Mouse (Mus musculus) kidney, adult 9 months (tissue): ENCODE results near the gene Dapk1.
A peak's percentile ranks its signal among the peaks of the same experiment; 100 is the strongest.

ENCODE experiments used
- DNase-seq: peaks from one replicate; pipeline ENCODE4 v3.0.0; 2022

Gene Dapk1

DNA sequence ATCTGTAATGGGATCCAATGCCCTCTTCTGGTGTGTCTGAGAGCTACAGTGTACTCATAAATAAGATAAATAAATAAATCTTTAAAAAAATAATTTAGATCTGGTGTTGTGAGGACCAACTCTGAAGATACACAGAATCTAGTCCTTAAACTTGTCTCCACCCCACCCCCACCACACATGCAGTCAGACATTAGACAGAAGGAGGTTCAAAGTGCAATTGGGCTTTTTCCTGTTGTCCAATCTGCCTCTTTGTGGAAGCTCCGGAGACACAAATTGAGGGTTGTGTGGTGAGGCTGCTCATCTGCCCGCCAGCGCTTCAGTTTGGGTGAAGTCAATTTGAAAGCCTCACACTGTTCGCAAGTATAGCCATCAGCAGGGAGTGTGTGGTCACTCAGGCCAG lies 63.7 kb downstream of the Dapk1 start:
- DNase-seq: peak; percentile 52

DNA sequence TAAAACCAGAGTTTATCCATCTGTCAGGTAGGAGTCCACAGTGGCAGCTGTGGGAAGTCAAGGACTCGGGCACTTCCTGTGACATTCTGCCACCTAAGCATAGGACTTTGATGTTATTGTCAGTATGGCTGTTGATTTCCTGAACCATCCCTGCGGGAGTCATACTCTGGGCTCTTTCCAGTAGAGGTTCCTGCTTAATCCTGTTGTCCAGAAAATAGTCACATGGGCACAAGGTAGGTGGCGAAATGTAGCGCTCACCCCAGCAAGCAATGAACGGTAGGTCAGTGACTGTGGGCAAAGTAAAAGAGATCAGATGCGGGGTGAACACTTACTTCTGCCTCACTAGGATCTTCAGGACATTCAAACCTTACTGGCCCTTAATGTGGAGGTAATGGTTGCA lies 66.3 kb downstream of the Dapk1 start:
- peak; percentile 63 for DNase-seq

DNA sequence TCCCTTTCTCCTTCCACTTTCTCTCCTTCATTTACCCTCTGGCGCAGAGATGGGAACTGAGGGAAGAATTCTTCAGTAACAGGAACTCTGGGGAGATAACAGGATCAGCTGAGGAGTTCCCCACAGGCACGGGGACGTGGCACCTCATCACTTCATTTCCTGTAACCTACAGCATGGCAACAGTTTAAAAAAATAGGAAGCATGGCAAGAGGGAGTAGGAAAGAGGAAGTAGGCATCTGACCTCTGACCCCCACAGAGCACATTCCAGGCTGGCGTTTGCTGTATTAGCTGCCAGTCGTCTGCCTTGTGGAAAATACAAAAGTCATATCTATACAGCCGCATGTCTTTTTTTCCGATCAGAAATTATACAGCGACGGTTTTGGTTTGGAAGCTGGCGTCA lies 68.9 kb downstream of the Dapk1 start:
- no peak for DNase-seq

DNA sequence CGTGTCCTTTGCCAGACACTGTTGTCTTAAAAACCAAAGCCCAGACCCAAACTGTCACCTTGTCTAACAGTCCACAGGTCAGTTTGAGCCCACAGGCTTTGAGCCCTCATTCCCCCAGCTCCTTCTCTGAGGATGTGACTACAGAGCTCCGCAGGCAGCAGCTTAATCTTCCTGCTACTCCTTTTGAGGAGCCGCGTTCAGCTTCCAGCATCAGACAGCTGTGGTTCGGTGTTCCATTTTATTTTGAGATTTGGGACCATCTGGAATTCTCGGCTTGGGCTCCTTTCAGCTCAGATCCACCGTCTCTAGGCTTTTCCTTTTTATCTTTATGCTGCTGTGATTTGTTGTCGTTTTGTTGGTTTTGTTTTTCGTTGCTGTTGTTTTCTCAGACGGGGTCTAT lies 69.5 kb downstream of the Dapk1 start:
- no peak for DNase-seq

DNA sequence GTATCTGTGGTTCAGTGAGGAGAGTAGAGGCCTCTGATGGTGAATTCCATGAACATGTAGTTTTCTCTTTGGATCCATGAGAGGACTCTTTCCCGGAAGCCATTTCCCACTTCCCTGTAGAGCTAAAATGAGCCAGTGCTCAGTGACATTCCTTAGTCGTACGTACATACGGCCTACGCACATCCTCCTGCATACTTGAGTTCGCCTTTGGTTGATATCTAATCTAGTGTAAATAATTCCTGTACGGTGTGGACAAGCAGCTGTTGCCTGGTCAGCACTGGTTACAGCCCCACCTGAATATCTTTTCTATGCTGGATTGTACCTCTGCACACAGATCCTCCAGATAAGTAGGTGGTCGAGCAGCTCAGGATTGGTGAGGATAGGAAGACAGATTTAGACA lies 70.5 kb downstream of the Dapk1 start:
- no peak for DNase-seq

DNA sequence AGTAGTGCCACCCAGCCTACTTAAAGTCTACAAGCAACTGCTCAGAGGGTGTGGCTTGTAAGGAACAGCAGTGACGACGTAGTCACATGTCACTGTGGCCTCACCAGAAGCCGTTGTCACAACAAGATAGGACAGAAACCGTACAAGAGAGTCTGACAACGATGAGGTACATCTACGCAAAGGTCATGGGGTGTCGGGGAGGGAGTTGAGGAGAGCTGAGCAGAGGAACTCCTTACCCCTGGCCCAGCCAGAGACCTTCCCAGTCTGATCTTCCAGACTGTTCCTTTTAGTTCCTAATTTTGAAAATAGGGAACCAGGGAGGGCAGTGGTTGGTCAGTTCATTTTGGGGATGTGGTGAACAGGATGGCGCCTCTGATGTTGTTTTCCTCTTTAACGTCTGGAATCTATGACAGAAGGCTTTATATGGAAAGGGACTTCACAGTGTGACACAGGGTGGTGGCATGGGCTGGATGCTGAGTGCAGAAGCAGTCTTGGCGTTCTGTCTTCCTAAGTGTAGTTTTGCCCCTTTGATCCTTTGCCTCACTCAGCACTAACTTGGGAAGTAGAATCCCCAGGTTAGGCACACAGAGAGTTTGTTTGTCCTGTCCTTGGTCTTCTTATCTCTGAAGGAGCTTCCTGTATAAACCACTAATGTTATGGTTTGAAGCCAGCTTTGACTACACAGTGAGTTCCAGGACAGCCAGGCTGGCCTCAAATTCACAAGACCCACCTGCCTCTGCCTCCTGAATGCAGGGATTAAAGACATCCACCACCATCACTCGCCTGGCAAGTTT lies 71.3 kb downstream of the Dapk1 start:
- DNase-seq: no peak

DNA sequence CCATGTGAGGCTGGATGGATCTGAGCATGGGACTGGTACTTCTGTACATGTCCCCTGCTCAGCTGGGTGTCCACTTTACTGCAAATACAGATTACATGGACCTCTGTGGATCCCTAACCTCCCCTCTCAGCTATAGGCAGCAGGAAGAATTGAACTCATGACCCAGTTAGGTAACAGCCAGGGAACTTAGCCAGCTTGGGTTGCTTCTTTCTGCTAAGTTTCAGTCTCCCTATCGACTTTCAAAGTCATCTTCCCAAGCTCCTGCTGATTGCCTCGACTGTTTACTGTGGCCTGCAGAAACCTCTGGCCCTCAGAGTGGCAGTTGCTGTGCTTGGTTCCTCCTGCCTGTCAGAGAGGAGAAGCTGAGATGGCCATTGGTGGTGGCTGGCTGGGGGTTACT lies 72.6 kb downstream of the Dapk1 start:
- no peak for DNase-seq

DNA sequence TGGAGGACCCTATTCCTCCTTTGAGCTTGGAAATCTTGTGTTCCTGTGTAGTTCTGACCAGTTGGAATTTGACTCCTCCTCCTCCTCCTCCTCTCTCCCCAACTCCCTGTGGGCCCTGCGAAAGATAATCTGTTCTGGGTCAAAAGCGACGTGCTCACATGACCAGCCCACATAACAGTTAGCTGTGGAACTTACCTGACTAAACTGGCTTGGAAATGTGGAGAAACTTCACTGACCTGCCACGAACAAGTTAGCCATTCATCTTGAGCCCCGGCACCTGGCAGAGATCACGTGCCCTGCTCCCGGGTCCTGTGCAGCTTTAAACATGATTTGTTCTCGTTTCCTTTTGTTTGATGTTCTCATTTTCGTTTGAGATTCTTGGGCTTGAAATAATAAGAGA lies 73.2 kb downstream of the Dapk1 start:
- peak; percentile 90 for DNase-seq

DNA sequence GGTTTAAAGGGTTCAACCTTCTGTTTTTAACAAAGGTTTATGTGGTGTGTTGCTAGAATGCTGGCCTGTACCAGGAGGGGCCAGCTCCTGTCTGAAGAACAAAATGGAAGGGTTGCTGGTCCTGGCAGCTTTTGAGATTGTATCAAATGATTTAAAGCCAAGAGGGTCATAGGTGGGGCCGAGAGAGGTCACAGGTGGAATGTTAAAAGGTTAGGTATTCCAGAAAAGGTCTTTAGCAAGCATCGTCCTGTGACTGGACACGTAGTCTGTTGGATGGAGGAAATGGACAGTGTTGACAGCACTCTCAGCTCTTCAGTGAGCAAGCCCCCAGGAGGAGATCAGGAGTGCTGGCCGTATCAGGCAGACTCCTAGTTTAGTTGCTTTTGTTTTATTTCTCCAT lies 73.7 kb downstream of the Dapk1 start:
- no peak for DNase-seq

DNA sequence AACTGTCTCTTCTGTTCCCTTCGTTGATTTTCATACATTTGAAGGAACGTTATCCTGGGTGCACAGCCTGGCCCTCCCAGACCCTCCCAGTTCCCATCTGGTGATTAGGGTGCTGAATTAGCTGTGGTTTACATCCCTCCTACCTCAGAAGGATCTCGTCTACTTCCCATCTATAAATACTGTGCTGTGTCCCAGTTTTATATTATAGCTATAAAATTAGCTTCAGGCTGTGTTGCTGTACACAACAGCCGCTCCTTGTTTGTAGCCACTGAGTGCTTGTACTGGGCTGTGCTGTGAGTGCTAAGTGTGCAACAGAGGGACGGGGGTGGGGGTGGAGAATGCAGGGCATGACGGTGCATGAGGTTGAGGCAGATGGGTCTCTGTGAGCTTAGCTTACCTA lies 77.2 kb downstream of the Dapk1 start:
- no peak for DNase-seq

DNA sequence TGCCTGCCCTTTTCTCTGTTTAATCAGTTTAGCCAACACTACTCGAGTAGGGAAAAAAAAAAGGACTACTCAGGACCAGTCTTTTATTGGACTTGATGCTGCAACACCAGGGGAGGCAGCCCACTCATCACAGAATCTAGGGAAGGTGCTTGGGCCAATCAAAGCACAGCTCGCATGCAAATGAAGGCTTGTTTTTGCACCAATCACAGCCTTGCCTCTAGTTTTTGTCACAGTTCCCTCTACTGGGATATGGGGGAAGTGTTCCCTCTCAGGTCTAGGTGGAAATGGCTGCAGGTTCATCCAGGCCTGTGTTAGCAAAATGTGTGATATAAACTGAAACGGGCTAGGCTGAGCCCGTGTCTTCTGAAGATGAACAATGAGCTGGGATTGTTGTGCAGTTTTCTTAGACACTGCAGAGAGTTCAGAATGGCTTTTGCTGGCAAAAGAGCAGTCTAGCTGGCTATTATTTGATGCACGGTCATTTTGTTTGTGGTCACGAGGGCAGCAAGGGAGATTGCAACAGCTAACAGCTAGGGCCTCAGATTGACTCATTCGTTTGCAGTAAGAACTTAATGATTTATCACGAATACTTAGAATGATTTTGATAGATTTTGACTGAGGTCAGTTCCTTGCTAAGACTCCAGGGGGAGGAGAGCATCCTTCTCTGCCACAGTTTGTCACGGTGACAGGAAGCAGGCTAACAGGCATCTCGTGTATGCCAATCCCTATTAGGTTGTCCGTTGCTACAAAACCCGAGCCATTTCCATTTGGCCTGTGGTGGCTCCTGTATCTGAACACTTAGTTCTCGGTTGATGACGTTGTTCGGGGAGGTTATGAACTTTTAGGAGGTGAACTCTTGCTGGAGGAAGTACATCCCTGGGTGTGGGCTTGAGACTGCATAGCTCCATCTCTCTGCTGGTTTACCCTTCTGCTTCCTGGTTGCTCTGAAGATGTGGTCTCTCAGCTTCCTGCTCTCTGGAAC lies 81.3 kb downstream of the Dapk1 start:
- DNase-seq: no peak

DNA sequence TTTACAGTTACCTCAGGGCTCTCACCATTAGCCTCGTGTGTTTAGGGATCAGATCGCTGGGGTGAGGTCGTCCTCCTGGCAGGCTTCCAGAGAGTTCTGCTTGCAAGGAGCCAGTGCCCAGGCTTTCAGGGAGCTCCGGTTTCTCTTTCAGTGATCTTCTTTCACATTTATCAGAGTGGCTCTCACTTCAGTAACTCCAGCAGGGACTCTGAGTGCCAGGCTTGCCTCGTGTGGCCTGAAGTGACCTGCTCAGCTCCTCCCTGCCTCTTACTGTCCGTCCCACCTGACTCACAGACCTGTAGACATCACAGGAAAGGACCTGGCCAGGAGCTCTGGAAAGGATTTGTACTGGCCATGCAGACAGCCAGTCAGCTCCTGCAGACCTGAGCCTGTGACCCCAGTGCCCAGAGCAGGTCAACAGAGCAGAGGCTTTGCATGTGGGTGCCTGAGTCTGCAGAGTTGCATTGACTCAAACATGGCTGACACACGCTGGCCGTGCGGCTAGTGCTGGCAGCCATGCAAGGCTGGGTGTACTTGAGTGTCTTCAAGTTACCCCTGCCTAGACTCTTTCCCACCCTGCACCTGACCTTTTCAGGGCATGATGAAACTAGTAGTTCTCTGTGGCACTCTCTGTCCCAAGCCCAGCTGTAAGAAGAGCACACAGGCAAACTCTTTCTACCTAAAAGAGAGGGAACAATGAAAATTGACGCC lies 82.5 kb downstream of the Dapk1 start:
- DNase-seq: peak; percentile 72

DNA sequence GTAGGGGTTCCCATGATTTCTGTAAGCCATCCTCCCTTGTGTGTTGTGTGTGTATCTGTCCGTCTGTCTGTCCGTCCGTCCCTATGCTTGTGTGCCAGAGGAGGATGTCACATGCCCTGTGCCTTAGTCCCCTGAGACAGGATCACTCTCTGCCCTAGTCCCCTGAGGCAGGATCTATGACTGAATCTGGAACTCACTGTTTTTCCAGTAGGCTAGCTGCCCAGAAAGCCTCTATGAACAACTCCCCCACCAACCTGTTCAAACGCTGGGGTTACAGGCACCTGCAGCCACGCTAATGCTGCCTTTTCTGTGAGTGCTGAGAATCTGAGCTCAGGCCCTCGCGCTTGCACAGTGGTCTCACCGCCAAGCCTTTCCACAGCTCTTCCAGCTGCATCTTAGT lies 83.1 kb downstream of the Dapk1 start:
- DNase-seq: no peak

DNA sequence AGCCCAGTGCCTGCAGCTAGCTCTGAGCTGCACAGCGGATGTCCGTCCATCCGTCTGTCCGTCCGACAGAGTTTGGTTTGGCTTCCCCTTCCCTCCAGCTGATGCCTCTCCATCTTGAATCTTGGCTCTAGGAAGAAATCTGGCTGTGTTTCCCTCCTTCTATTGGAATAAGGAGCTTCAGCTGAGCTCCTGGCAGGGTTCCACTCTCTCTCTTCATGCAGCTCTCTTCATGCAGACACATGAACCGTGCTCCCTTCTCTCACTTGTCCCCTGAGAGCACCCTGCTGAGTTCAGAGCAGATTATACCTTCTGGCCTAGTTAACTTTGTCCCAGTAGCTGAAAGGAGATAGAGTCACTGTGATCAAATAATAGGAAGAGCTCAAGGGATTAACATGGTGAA lies 83.5 kb downstream of the Dapk1 start:
- DNase-seq: no peak

DNA sequence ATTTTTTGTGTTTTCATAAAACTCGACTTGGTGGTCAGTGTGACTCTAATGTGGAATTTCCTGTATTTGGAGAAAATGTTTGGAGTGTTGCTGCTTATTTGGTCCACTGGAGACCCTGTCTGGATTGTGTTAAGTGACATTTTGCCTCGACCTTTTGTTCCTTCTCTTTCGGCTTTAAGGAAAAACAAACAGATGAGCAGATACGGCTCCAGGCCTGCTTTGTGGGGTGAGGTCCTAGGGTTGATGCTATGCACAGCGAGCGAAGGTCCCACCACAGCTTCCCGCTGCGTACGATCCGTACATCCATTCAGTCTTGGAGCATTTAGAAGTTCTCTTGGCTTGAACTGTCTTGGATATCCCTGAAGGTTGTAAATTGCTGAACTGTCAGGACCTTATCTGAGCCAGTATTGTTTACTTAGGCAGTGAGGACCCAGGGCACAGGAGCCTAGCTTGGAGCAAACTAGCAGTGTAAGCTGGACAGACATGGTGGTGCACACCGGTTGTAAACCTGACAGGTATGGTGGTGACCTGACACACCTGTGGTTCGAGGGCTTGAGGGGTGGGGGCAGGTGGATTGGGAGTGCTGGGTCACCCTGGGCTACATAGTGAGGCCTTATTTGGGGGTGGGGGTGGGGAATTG lies 84.4 kb downstream of the Dapk1 start:
- DNase-seq: no peak

DNA sequence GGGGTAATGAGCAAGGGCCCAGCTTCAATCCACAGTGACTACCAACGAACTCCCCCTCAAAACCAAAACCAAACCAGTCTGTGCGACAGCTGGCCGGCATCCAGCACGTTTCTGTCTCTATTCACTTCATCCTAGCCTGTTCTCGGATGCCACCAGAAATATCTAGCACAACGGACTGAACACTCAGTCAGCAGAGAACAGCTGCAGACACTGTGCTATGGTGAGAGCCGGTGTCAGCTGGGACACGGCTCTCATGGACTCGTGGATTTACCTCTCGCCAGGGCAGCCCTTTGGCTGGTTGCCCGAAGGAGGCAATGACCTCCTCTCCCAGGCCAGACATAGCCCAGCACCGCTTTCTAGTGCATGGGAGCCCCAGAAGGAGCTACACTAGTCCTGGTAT lies 85.2 kb downstream of the Dapk1 start:
- DNase-seq: peak; percentile 86

DNA sequence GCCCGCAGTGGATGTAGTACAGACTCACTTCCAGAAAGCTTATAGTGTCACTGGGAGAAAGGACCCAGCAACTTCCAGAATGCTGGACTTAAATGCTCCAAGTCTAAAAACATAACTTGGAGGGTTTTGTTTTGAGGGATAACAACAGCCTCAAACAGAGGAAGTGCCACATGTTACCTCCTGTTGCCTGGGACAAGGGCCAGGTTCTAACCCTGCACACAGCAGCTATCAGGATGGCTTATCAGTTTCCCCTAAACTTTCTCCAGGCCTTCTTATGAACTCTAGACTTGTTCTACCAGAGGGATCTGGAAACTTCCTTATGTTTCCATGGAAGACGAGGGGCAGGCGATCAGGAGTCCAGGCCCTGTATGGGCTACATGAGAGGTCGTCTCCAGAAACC lies 85.7 kb downstream of the Dapk1 start:
- DNase-seq: no peak

DNA sequence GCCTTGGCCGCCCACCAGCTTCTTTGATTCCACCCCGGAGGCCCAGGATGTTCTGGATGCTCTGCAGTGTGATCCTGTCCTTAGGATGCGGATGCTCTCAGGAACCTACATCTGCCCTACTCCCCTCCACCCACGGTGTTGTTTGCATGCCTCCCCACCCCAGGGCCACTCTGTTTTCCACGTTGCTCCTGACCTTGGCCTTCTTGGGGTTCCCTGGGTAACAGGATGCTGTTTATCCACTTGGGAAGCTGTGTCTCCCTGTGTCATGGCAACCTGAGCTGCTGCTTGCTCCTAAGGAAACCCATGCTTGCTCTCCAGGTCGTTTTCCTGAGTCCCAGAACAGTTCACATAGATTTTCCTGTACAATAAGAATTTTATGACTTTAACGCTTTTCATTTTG lies 86.1 kb downstream of the Dapk1 start:
- no peak for DNase-seq

DNA sequence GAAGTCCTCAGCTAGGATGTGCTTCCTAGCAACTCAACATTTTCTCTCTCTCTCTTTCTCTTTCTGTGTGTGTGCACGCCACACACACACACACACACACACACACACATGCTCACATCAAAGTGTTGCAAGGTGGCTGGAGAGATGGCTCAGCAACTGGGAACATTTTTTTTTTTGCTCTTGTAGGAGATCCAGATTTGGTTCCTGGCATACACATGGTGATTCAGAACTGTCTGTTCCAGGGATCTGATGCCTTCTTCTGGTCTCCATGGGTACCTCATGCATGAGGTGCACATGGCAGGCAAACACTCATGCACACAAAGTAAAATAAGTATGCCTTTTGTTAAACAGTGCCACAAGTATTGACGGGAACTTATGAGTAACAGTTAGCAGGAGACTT lies 89.2 kb downstream of the Dapk1 start:
- DNase-seq: no peak

DNA sequence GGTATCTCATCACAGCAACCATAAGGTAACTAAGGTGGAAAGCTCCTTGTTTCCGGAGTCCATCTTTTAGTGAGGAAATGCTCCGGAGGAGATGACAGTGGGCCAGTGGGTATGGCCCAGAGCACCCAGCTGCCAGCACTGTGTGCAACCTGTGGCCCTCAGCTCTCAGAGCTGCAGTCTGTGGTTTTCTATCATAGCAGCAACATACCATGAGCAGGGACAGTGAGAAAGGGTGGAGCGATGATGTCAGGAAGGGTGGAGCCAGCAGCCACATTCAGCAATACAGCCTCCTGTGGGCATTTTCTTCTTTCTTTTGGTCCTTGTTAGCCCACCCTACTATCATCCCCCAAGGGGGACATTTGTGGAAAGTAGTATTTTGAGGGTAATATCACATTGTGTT lies 90.2 kb downstream of the Dapk1 start:
- DNase-seq: no peak

DNA sequence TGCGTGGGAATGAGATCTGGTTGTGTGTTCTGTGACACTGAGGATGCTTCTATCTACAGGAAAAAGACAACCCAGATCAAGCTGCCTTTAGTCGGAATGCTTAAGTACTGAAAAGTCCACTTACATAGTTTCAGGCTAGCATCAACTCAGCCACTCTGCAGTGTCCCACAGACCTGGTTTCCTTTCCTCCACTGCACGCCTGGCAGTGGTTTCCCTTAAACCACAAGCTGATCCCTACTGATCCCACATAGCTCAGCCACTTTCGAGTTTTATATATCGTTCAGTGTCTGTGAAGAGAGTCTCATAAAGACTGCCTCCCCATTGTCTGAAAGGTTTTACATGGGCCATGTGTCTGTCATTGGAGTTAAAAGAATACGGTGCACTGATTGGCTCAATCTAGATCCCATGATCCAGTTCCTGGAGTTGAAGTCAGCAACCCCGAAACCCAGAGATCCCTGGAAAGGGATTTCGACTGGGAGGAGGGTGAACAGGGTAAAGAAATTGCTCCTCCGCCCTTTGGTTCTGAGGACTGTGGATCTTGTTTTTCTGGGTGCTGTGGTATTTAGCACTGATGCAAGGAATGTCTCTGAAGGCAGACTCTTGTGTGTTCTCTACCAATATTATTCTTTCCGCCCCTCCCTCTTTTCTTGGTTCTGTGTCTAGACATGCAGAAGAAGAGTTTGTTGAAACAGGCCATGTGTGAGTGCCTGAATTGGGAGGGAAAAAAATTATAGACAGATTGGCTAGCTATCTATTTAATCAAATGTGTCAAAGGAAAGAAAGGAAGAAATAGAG lies 93.6 kb downstream of the Dapk1 start:
- no peak for DNase-seq

DNA sequence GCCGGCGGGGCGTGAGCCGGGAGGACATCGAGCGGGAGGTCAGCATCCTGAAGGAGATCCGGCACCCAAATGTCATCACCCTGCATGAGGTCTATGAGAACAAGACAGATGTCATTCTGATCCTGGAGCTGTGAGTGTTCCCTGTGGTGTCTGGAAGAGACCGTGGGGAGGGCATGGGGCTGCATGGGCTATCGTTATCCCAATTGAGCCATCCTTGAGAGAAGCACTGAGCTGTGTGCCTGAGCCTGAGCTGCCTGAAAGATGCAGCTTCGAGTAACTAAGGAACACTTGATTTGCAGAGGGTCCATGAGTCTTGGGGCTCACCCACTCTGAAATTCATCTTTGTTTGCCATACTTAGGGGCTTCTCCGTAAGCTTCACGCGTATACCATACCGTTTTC lies 94.6 kb downstream of the Dapk1 start:
- DNase-seq: no peak
